Mouse (Mus musculus) liver, embryonic 18 days (tissue): ENCODE results near the gene Lkaaear1. TPM values are rescaled to one million over a fixed set of nuclear protein-coding genes. Genes with fewer than 3 reads are reported as not detected.

Experiments
- polyA plus RNA-seq: library from polyadenylated mRNA; depleted of rRNA; stranded (reverse); fragments of >200 nt; gene quantifications from 2 replicates; pipeline ENCODE4 v1.2.3, GENCODE M21; 2012; rRNA removed

Gene Lkaaear1
- not detected in 2 replicates for polyA plus RNA-seq

DNA sequence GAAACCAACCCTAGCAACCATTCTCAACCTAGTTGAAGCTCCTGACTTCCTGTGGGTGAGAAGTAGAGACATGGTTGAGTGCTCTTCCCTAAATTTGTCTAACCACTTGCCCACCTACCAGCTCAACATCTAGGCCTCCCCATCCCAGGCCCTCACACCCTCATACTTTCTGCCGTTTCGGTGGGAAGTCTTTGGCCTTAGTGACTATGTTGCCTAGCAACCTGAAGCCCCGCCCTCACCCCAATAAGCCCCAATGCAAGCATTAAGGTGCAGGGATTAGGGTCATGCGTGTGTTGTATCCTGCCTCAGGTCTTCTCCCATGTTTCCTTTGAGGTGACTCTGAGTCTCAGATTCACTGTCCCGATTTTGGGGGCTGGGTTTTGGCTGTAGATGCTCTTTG, at the start of gene Lkaaear1:
Lkaaear1 (minus strand) TSS at position 202 of the 400 bp plus-strand sequence.

DNA sequence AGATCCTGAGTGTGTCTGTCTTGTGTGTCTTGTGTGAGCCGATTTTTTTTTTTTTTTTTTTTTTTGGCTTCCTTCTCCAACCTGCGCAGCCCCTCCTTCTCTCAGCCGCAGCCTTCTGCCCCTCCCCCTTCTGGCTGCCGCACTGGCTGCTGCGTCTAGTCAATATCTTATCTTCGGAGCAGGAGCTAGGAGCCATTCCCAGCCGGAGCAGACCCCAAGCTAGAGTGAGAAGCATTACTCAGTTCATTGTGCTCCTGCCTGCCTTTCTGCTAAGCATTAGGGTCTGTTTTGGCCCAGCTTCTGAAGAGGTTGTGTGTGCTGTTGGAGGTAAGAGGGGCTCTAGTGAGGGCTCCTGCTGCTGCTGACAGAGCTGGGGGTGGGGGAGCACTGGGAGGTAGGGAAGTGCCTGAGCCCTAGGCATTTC, 16.7 kb upstream of the Lkaaear1 start, which contains the start of gene Oprl1:
Oprl1 (plus strand) TSS at position 114 of the 424 bp plus-strand sequence.

DNA sequence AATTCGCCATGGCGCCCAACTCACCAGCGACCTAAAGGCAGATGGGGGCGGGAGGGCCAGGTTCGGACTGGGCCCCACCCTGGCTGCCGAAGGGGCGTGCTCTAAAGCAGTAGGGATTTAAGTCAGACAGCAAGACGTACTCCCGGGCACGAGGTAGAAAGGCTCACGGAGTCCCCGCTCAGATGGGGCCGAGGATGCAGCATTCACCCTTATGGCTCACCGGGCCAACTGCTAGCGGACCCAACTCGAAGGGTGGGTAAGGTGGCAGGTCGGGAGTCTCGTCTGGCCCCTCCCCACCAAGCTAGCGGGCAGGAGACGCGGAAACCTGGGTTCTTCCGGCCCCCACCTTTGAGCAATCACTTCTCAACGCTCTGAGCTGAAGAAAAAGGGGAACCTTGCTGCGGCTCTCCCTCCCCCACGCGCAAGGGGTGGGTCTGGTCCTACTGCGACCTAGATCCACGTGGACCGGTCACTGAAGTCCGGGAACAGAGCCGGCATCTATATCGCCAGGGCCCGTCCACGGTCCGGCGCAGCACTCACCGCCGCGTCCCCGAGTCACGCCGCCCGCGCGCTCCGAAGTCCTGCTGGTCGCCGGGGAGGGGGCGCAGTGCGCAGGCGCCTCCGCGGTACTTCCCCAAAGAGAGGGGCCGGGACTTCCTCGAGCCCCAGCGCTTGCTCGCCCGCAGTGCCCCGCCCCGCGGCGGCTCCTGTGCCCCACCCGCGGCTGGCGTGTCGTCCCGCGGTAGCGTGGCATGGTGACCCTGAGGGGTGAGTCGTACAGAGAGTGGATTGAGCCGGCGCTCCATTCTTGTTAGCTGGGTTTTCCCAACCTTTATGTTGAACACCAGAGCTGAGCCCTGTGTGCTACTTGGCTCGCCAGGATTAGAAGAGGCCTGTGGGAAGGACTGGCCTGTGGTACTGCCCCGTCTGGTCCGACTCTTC, 4.6 kb downstream of the Lkaaear1 start, which contains the start of gene Rgs19:
Rgs19 (minus strand) TSS at position 639 of the 942 bp plus-strand sequence.

DNA sequence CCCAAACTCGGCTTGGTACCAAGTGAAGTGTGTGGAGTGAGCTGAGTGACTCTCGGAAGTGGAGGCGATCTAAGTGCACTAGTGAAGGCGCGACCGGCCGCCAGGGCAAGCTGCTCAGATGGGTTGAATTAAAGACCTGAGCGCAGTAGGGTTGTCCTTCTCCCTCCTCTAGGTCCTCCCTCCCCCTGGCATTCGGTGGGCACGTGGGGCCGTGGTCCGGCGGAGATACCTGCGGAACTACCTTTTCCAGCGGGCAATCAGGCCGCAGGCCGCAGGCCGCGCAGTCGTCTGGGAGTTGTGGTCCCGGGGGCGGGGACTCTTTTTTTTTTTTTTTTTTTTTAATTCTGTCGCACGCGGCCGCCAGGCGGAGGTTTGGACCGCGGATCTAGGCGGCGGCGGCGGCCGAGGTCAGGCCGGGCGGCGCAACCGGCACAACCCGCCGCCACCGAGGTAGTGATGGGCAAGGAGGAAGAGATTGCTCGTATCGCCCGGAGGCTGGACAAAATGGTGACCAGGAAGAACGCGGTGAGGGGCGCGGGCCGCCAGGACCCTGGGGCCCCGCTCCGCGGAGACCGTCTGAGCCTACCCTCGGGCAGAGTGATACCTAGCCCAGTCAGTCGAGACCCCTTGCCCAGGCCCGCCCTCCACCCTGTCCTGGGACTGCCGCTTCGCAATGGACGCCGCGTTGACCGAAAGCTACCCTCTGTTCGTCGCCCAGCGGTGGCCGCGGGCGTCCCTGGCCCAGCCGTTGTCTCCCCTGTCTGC, 18.1 kb downstream of the Lkaaear1 start, which contains the start of gene Tcea2:
Tcea2 (plus strand) TSS at position 360 of the 765 bp plus-strand sequence.

DNA sequence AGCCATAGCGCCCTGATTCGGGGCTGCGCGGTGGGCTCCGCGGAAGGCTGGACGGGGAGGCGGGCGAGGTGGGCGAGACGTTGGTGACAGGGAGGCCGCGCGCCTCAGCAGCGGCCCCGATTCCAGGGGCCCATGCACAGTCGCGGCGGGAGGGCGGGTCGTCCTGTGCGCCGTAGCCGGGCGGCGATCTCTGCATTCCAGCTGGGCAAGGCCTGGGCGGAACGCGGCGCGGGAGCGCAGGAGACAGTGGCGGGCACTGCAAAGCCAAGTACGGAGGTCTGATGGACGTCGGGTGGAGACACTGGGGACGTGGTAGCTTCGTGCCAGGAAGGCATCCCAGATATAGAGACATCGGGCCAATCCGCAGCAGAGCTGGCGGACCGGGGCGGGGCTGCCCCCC, 26.9 kb downstream of the Lkaaear1 start, which contains the start of gene Sox18:
Sox18 (minus strand) TSS at position 315 of the 400 bp plus-strand sequence.

DNA sequence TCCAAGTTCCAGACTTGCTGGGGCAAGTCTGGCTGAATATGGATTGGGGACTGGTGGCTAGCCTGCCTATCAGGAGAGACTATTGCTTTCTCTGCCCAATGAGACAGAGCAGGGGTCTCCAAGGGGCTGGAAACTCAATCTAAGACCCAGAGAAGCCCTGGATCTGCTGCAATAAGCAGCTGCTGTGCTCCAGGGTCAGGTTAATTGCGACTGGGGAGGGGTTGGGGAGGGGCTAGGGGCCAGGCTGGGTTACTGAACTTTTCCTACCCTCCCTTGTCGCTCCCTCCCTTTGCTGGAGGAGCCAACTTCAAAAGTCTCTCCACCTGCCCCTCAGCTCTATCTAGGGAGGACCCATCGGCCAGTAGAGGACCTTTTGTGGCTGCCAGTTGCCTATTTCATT, 41.5 kb downstream of the Lkaaear1 start, which contains the start of gene Gm29797:
Gm29797 (plus strand) TSS at position 301 of the 400 bp plus-strand sequence.

Other genes starting within 250 kb of the Lkaaear1 start
- gene Zbtb46, start 239.0 kb downstream of the Lkaaear1 start, polyA plus RNA-seq = 2.8 and 3.5 TPM in 2 replicates
- gene Abhd16b, start 205.2 kb downstream of the Lkaaear1 start, polyA plus RNA-seq = not detected in 2 replicates
- gene Tpd52l2, start 201.3 kb downstream of the Lkaaear1 start, polyA plus RNA-seq = 32.5 and 33.9 TPM in 2 replicates
- 14.9 and 17.4 TPM in 2 replicates for gene Dnajc5, start 178.0 kb downstream of the Lkaaear1 start, polyA plus RNA-seq
- gene Uckl1, start 113.5 kb downstream of the Lkaaear1 start, polyA plus RNA-seq = 40.3 and 46.7 TPM in 2 replicates
- gene Prpf6, start 106.6 kb downstream of the Lkaaear1 start, polyA plus RNA-seq = 17.8 and 22.9 TPM in 2 replicates
- gene Zfp512b, start 105.6 kb downstream of the Lkaaear1 start, polyA plus RNA-seq = 12.5 and 13.4 TPM in 2 replicates
- 3.4 and 3.6 TPM in 2 replicates for gene Samd10, start 99.2 kb downstream of the Lkaaear1 start, polyA plus RNA-seq
- 0.06 TPM in 1 of 2 replicates, not detected in the other for gene Gm29797, start 41.4 kb downstream of the Lkaaear1 start, polyA plus RNA-seq
- gene Sox18, start 26.8 kb downstream of the Lkaaear1 start, polyA plus RNA-seq = 7.6 and 7.7 TPM in 2 replicates
- gene Tcea2, start 18.1 kb downstream of the Lkaaear1 start, polyA plus RNA-seq = 4.4 and 5.1 TPM in 2 replicates
- gene Rgs19, start 4.5 kb downstream of the Lkaaear1 start, polyA plus RNA-seq = 31.3 and 37.0 TPM in 2 replicates
- gene Oprl1, start 16.6 kb upstream of the Lkaaear1 start, polyA plus RNA-seq = 0.10 and 0.14 TPM in 2 replicates
- gene Myt1, start 64.9 kb upstream of the Lkaaear1 start, polyA plus RNA-seq = 0.01 TPM in 1 of 2 replicates, not detected in the other
- gene Pcmtd2, start 139.4 kb upstream of the Lkaaear1 start, polyA plus RNA-seq = 12.0 and 13.5 TPM in 2 replicates
- 8.8 and 9.3 TPM in 2 replicates for gene Polr3k, start 165.9 kb upstream of the Lkaaear1 start, polyA plus RNA-seq